Mouse (Mus musculus) retina, postnatal 7 days (tissue): Measurements from ENCODE around the gene Drosha.
"Not testable (repeated sequence)": the region's sequence is repeated elsewhere in the genome, so short reads cannot be mapped to it uniquely, and the experiment has no call there.

Source experiments
- DNase-seq: peaks from one replicate; pipeline ENCODE4 v3.0.0-alpha.2; 2012; ENCODE audit warnings: low read depth, low spot score

Gene Drosha

DNA sequence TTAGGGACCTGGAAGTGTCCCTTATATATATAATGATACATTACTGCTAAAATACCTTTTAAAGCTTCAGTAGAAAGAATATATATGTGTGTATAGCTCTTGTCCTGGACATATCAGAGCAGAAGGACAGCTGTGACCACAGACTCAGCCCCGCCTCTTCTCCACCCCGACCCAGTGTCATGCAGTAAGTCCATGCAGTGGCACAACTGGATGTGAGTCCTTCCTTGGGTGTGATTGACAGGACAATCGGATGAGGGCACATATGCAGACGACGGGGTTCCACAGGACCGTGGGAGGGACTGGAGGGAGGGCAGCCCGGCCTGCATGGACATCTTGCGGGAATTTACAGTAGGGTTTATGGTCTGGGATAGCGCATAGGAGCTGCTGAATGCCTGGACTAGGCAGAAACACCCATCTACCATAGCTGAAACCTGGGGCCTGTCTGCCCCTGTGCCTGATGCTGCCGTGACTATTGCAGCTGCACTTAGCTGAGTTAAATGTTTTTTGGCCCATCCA lies 111.7 kb downstream of the Drosha start:
- DNase-seq: no peak

GRCm38 (mm10) chr15:12937326-12937725 lies 112.7 kb downstream of the Drosha start:
- not testable (repeated sequence) for DNase-seq

DNA sequence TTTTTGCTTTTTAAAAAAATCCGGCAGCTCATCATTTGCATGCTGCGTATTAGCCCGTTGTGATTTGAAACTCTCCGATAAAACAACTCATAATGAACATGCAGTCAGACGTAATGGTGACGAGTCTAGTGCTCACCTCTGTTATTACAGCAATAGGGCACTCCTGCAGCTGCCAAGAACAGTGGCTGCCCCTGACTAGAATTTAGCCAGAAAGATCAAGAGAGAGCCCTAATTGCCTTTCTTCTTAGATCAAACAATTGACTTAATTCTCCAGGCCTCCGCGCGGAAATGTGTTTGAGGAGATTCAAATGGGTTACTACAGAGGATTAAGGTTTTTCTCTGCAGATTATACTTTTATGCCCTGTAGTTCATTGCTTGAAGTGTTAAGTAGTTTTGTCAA lies 116.5 kb downstream of the Drosha start:
- DNase-seq: no peak

DNA sequence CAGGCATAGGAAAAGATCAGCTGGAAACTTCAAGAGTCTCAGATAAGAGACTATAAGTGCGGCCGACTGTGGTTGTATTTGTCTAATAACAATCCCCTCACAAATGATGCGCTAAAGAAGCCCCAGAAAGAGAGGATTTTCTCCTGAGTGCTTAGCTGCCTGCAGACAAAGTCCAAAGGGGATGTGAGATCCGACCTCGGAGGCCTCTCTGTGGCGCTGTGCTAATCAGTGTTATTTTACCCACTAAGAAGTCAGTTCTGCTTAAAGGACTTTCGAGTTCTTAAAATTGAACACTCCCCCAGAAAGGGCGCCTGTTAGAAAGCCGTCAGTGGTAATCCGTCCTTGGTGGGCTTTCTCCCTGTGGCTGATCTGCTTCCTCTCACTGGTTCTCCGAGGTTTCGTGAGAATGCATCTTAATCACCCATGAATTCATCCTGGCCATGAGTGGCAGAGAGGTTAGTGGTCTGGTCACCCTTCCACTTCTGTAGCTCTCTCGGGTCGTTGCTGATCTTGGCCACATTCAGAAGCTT lies 117.1 kb downstream of the Drosha start:
- DNase-seq: no peak

DNA sequence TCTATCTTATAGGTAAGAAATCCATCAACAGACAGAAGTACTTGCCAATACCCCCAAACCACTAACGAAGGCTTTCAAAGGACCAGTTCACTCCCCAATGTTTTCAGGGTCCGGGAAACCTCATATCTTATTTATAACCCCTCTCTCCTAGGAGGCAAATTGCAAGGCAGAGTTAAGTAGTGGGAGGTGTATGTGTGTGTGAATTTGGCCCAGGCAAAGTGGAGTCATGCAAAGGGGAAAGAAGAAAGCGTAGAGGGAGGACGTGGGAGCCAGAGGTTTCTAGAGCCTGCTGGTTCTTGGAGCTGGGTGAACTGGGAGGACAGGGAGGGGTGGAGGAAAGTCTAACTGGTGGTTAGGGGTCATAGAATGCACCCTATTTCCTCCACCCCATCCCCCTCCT lies 117.8 kb downstream of the Drosha start:
- no peak for DNase-seq

DNA sequence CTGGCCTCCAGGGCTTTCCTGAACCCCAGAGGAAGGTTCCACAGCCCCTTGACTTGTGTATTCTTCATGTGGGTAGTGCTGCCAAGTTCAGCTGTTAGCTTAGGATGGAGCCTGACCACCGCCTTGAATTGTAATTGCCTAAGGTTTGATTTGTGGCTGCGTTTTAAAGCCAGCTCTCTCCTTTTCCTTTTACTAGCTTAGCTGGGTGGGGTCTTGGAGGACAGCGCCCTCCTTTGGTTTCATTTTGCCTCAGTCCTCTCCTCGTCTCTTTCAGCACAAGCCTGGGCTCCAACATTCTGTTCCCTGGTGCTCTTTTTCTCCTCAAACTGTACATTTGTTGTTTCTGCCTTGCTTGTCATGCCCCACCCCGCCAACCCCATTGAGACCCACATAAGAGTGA lies 133.4 kb downstream of the Drosha start:
- DNase-seq: no peak

- DNase-seq: no peak
Observed at GRCm38 (mm10) chr15:12962179-12962578, 137.6 kb downstream of the Drosha start.

DNA sequence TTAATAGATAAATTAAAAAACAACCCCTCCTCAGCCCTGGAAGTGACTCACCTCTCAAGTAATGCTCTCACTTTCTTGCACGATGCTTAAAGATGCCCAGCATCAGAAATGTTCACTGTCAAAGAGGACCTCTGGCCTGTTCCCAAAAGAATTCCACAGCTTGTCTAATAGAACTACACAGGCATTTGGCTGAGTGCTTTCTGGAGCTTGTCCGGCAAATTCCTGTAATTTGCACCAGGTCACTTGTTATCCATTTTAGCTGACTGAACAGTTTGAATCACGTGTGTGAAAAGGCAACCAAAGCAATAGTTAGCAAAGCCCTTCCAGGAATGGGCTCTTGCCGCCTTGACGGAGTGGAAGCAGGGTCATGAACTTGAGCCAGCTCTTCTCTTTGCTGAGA lies 140.6 kb downstream of the Drosha start:
- no peak for DNase-seq

DNA sequence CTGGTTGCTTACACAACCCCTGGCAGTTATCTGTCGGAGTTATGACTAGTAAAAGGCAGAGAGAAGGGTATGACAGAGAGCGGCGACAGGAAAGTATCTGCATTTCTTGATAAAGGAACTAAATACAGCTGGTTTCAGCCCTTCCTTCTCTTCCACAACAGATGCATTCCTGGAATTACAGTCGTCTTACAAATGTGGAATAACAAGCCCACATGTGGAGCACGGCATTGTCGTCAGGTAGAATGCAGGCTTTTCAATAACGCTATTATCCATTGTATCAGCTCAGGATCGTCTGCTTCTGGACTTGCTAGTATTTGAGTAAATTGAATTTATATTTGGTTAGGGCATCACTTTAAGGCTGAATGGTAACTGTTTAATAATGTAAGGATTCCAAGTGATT lies 144.2 kb downstream of the Drosha start:
- DNase-seq: no peak

DNA sequence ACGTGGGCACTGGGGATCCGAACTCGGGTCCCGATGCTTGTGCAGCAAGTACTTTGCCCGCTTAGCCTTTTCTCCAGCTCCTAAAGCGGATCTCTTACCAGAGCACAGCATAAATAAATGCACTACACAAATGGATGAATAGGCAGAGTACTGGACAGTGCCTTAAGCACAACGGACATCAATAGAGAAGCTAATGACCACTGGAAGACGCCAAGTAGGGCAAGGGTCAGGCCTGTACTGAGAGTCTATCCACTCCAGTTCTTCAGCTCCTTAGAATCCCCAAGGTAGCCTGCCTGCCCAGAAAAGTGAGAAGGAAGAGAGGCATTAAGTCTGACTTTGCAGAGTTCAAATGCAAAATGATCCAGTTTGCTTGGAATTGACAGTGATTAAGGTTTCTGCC lies 147.8 kb downstream of the Drosha start:
- no peak for DNase-seq
